Mouse (Mus musculus): ENCODE data around the gene Pard3. TPM values are rescaled to one million over a fixed set of nuclear protein-coding genes. Genes with fewer than 3 reads are reported as not detected.

The Pard3 gene
- polyA plus RNA-seq, 1 experiment: 13.2 TPM

DNA sequence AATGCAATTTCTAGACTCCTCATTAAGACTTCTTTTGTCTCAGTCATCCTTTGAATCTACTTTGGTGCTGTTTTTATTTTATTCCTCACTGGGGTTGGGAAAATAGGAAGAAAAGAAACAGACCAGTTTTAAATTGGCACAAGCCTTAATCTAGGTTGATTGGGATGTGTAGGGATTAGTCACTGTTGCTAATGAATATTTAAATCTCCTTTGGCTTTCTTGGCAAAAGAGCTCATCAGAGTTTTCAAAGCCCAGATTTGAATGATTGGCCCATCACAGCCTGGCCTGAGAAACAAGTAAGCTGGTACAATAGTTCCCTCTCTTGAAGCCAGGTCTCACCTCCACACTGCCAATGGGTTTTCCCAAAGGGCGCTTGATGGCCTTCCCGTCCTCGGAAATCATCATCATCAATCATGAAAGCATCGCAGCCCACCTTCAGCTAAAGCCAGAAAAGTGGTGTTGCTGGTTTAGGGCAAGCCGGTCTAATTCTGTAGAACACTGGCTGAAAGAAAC, 527.0 kb downstream of the Pard3 start:
- no peak for TF ChIP-seq CTCF (IDR thresholded peaks at IDR 0.05; ENCODE audit: borderline replicate concordance, insufficient read depth, low read depth, low read length)
- no peak for TF ChIP-seq POLR2A (IDR thresholded peaks at IDR 0.05; ENCODE audit: borderline replicate concordance, insufficient read depth, low read length)
- no peaks in the 10 kb centered on the region for H3K27me3 ChIP-seq (ENCODE audit: control insufficient read depth, insufficient read depth, low read length)
- no peak overlapping the region for H3K4me3 ChIP-seq (replicated peaks; ENCODE audit: insufficient read depth, low read depth, low read length)
- WGBS: 59% methylated on average over 5 of the region's 5 CpGs
- H3K27ac ChIP-seq (ENCODE audit: insufficient read depth, low read length): no peak overlapping the region
- H3K4me1 ChIP-seq (ENCODE audit: control insufficient read depth, insufficient read depth, low read length): no peaks in the 10 kb centered on the region
- DNase-seq: no peak

DNA sequence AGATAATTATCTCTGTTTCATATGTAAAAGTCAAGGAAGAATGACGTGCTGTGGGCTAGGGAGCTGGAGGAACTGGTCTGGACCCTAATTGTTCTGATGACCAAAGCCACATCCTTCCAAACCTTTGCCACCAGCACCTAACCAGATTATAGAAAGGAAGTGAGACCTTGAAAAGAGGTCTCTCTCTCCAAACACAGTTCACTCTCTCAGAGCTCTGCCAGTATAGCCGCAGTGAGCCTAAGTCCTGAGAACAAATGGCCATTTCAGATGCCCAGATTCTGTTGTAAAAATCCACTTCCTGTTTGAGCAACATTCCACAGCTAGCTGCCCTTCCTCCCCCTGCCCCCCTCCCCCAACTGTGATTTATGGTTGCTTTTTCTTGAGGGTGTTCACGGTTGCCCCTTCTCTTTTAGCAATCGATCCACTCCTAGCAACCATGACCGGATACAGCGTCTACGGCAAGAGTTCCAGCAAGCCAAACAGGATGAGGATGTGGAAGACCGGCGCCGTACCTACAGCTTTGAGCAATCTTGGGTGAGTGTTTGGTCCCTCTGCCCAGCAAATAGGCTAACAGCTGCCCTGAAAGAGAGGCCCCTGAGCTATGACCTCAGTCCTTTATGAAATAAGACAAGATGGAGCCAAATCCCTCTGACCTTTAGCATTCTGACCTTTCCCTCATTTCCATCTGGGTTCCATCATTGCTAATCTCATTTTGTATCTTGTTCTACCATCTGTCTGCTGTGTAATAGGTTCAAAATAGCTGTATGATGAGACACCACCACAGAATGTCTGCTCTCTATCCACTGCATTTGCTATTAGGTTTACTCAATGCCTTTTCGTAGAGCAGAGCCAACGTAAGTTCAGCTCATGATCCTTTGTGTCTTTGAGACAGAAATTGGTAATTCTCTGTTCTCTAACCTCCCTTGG, 529.2 kb downstream of the Pard3 start:
- Histone ChIP-seq H3K27me3 (ENCODE audit: control insufficient read depth, insufficient read depth, low read length) (no peaks in the 10 kb centered on the region), H3K4me3 (replicated peaks; ENCODE audit: insufficient read depth, low read depth, low read length) (no peak overlapping the region), H3K4me1 (ENCODE audit: control insufficient read depth, insufficient read depth, low read length) (no peaks in the 10 kb centered on the region), H3K27ac (ENCODE audit: insufficient read depth, low read length) (no peak overlapping the region)
- 94% methylated on average over 12 of the region's 12 CpGs for WGBS
- TF ChIP-seq CTCF (IDR thresholded peaks at IDR 0.05; ENCODE audit: borderline replicate concordance, insufficient read depth, low read depth, low read length): no peak
- TF ChIP-seq POLR2A (IDR thresholded peaks at IDR 0.05; ENCODE audit: borderline replicate concordance, insufficient read depth, low read length): no peak
- DNase-seq: no peak

DNA sequence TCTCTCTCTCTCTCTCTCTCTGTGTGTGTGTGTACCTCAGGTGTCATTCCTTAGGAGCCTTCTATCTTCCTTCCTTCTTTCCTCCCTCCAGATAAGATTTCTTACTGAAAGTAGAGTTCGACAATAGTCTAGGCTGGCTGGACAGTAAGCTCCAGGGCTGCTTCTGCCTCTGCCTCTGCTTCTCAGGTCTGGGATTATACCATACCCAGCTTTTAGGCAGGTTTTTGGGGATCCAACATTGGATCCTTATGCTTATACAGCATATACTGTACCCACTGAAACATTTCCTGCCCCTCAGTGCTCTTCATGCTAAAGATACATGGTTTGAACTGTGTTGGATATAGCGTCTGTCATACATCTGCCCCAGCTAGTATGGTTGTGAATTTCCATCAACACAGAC, 536.9 kb downstream of the Pard3 start:
- 98% methylated on average over 2 of the region's 2 CpGs for WGBS
- H3K4me3 ChIP-seq (replicated peaks; ENCODE audit: insufficient read depth, low read depth, low read length): no peak overlapping the region
- TF ChIP-seq POLR2A (IDR thresholded peaks at IDR 0.05; ENCODE audit: borderline replicate concordance, insufficient read depth, low read length) (no peak), CTCF (IDR thresholded peaks at IDR 0.05; ENCODE audit: borderline replicate concordance, insufficient read depth, low read depth, low read length) (no peak)
- H3K27me3 ChIP-seq (ENCODE audit: control insufficient read depth, insufficient read depth, low read length): no peaks in the 10 kb centered on the region
- no peak for DNase-seq
- H3K4me1 ChIP-seq (ENCODE audit: control insufficient read depth, insufficient read depth, low read length): no peaks in the 10 kb centered on the region
- H3K27ac ChIP-seq (ENCODE audit: insufficient read depth, low read length): no peak overlapping the region

DNA sequence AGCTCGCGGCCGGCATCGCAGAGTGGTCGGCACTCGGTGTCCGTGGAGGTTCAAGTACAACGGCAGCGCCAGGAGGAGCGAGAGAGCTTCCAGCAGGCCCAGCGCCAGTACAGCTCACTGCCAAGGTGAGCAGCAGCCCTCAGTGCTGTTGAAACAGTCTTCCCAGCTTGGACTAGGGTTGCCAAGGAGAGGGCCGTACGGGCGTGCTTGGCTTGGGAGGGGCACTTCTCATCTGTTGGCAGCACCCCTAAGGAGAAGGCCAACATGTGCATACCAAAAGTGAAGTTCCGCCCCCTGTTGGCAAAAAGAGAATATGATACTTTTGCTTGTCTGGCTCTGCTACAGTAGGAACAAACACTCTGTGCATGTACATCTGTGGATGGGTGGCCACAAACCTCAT, 539.4 kb downstream of the Pard3 start:
- WGBS: 12% methylated on average over 15 of the region's 15 CpGs
- DNase-seq: peak; percentile 51 to 56
- Histone ChIP-seq H3K4me1 (ENCODE audit: control insufficient read depth, insufficient read depth, low read length) (no peaks in the 10 kb centered on the region), H3K4me3 (replicated peaks; ENCODE audit: insufficient read depth, low read depth, low read length) (no peak overlapping the region), H3K27ac (ENCODE audit: insufficient read depth, low read length) (no peak overlapping the region), H3K27me3 (ENCODE audit: control insufficient read depth, insufficient read depth, low read length) (no peaks in the 10 kb centered on the region)
- TF ChIP-seq POLR2A (IDR thresholded peaks at IDR 0.05; ENCODE audit: borderline replicate concordance, insufficient read depth, low read length) (no peak), CTCF (IDR thresholded peaks at IDR 0.05; ENCODE audit: borderline replicate concordance, insufficient read depth, low read depth, low read length) (no peak)

DNA sequence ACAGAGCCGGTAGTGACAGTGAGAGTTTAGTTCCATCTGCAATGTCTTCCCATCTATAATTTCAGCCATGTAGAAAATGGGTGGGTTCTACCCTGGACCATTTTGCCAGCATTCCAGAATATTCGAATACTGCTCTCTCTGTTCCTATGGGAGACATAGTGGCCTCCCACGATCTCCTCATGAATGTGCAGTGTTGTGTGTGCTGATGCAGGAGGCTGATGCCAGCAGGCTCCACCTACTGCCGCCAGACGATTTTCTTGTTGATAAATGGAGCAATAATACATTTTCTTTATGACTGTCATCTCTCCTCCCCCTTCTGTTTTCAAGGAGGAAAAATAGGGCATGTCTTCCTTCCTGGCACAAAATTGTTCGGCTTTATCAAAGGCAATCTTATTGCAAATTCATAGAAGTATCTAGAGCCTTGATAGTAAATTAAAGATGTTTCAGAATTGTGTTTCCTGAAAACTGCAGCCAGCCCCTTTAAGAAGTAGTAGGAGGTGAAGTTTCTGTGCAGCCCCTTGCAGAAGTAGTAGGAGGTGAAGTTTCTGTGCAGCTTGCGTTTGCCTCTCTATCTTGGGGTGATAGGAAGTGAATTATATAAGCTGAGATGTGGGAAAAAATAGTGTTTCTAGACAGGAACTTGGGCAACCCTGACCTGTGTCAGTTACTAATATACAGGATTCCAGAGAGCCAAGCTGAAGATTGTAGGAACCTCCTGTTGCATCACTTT, 545.0 kb downstream of the Pard3 start:
- Histone ChIP-seq H3K4me1 (ENCODE audit: control insufficient read depth, insufficient read depth, low read length) (no peaks in the 10 kb centered on the region), H3K27me3 (ENCODE audit: control insufficient read depth, insufficient read depth, low read length) (no peaks in the 10 kb centered on the region), H3K27ac (ENCODE audit: insufficient read depth, low read length) (no peak overlapping the region), H3K4me3 (replicated peaks; ENCODE audit: insufficient read depth, low read depth, low read length) (no peak overlapping the region)
- WGBS: 64% methylated on average over 7 of the region's 7 CpGs
- TF ChIP-seq POLR2A (IDR thresholded peaks at IDR 0.05; ENCODE audit: borderline replicate concordance, insufficient read depth, low read length) (no peak), CTCF (IDR thresholded peaks at IDR 0.05; ENCODE audit: borderline replicate concordance, insufficient read depth, low read depth, low read length) (no peak)
- no peak for DNase-seq

DNA sequence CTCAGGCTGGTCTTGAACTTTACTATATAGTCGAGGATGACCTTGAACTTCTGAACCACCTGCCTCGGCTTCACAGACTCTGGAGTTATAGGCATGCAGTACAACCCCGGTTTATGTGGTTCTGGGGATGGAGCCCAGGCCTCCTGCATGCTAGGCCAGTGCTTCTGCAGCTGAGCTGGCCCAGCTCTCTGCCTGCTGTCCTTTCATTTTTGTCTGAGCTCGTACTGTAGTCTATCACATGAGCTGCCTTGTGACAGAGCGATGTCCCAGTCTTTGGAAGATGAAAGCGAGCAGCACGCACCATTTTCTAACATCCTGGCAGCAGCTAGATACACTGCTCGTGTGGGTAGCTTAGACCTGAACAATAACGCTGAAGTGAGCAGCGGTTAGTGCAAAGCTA, 545.6 kb downstream of the Pard3 start:
- TF ChIP-seq POLR2A (IDR thresholded peaks at IDR 0.05; ENCODE audit: borderline replicate concordance, insufficient read depth, low read length): no peak
- TF ChIP-seq CTCF (IDR thresholded peaks at IDR 0.05; ENCODE audit: borderline replicate concordance, insufficient read depth, low read depth, low read length): no peak
- no peak overlapping the region for H3K27ac ChIP-seq (ENCODE audit: insufficient read depth, low read length)
- DNase-seq: peak in 1 of 2 experiments; percentile 23
- no peak overlapping the region for H3K4me3 ChIP-seq (replicated peaks; ENCODE audit: insufficient read depth, low read depth, low read length)
- WGBS: 63% methylated on average over 10 of the region's 10 CpGs
- H3K4me1 ChIP-seq (ENCODE audit: control insufficient read depth, insufficient read depth, low read length): no peaks in the 10 kb centered on the region
- no peaks in the 10 kb centered on the region for H3K27me3 ChIP-seq (ENCODE audit: control insufficient read depth, insufficient read depth, low read length)

DNA sequence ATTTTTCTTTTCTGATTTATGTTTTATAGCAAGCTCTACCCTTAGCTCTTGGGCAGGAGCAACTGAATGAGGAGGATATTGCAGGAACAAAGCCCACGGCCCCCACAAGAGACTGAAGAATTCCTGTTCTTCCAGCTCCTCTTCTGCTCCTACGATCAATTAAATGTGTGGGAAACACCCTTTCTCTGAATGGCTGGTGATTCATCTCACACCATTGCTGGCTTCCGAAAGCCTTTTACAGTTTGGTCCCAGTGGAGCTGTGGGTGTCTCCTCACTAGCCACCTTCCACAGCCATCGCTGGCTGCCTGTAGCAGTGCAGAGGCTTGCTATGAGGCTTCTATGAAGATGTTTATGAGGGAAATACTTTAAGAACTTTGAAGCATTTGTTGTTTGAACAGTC, 550.5 kb downstream of the Pard3 start:
- TF ChIP-seq CTCF (IDR thresholded peaks at IDR 0.05; ENCODE audit: borderline replicate concordance, insufficient read depth, low read depth, low read length): no peak
- no peak for TF ChIP-seq POLR2A (IDR thresholded peaks at IDR 0.05; ENCODE audit: borderline replicate concordance, insufficient read depth, low read length)
- Histone ChIP-seq H3K4me3 (replicated peaks; ENCODE audit: insufficient read depth, low read depth, low read length) (no peak overlapping the region), H3K27me3 (ENCODE audit: control insufficient read depth, insufficient read depth, low read length) (no peaks in the 10 kb centered on the region), H3K4me1 (ENCODE audit: control insufficient read depth, insufficient read depth, low read length) (no peaks in the 10 kb centered on the region), H3K27ac (ENCODE audit: insufficient read depth, low read length) (no peak overlapping the region)
- no peak for DNase-seq
- 81% methylated on average over 4 of the region's 4 CpGs for WGBS

Data from cerebellum, adult 2 months (tissue).